Mouse (Mus musculus): ENCODE measurements at regions not wholly inside any gene's neighbourhood (a gene's known extent, or its start where the extent isn't known, plus 50 kb on each side); places are given as distances from the start of the nearest gene placed in this dataset.
A peak's percentile ranks its signal among the peaks of the same experiment; 100 is the strongest.

- no peak for TF ChIP-seq MYB (IDR thresholded peaks at IDR 0.05; ENCODE audit: low read depth, low read length)
- TF ChIP-seq MXI1 (IDR thresholded peaks at IDR 0.05; ENCODE audit: low read depth, low read length) = no peak
Measured at GRCm38 (mm10) chr9:31559506-31560225, 95.4 kb upstream of the Tmem45b start (continued).

- H3K27me3 ChIP-seq (ENCODE audit: control insufficient read depth in 1 of 2, insufficient read depth in 2 of 2, low read length in 2 of 2) = no peaks in the 10 kb centered on the region
- H3K27ac ChIP-seq (ENCODE audit: control insufficient read depth, low read depth, low read length) = no peak overlapping the region
- TF ChIP-seq USF1 (IDR thresholded peaks at IDR 0.05; ENCODE audit: low read depth, low read length) (no peak), CHD2 (IDR thresholded peaks at IDR 0.05; ENCODE audit: low read length) (no peak), MYC (IDR thresholded peaks at IDR 0.05; ENCODE audit: low read depth, low read length) (no peak), MYB (IDR thresholded peaks at IDR 0.05; ENCODE audit: low read depth, low read length) (no peak), JUND (IDR thresholded peaks at IDR 0.05; ENCODE audit: low read depth, low read length) (no peak), ETS1 (IDR thresholded peaks at IDR 0.05; ENCODE audit: low read depth, low read length) (no peak), CTCF (IDR thresholded peaks at IDR 0.05 in 2 of 3, conservative IDR thresholded peaks at IDR 0.05 in 1 of 3; ENCODE audit: control insufficient read depth in 1 of 3, insufficient read depth in 1 of 3, low read depth in 2 of 3, low read length in 3 of 3, poor library complexity in 1 of 3, severe bottlenecking in 1 of 3) (no peak), MAFK (IDR thresholded peaks at IDR 0.05; ENCODE audit: borderline replicate concordance, low read depth, low read length) (no peak)
- no peaks in the 10 kb centered on the region for H3K79me2 ChIP-seq (ENCODE audit: control insufficient read depth, insufficient read depth, low read length, poor library complexity)
- no peak overlapping the region for H3K4me3 ChIP-seq (ENCODE audit: control insufficient read depth in 1 of 2, insufficient read depth in 1 of 2, low read depth in 2 of 2, low read length in 2 of 2)
- no peaks in the 10 kb centered on the region for H3K9me3 ChIP-seq (replicated peaks; ENCODE audit: insufficient read depth, low read length)
- H3K9ac ChIP-seq (ENCODE audit: control insufficient read depth, low read depth, low read length, poor library complexity, severe bottlenecking) = no peak overlapping the region
- no peak for DNase-seq (ENCODE audit: low read depth, low spot score)
- no peaks in the 10 kb centered on the region for H3K4me1 ChIP-seq (ENCODE audit: control insufficient read depth in 1 of 2, insufficient read depth in 2 of 2, low read length in 2 of 2)
- H3K36me3 ChIP-seq (ENCODE audit: control insufficient read depth in 1 of 2, insufficient read depth in 2 of 2, low read length in 2 of 2) = no peaks in the 10 kb centered on the region
Measured at GRCm38 (mm10) chr9:31543691-31544052, 79.4 kb upstream of the Tmem45b start.

- peak; percentile 25 for TF ChIP-seq RAD21 (IDR thresholded peaks at IDR 0.05; ENCODE audit: low read depth, low read length)
- TF ChIP-seq CTCF (IDR thresholded peaks at IDR 0.05 in 2 of 3, conservative IDR thresholded peaks at IDR 0.05 in 1 of 3; ENCODE audit: control insufficient read depth in 1 of 3, insufficient read depth in 1 of 3, low read depth in 2 of 3, low read length in 3 of 3, poor library complexity in 1 of 3, severe bottlenecking in 1 of 3) = peak; percentile 29 to 56 (median 37)
- no peak for TF ChIP-seq UBTF (IDR thresholded peaks at IDR 0.05; ENCODE audit: borderline replicate concordance, insufficient read depth, low read depth, low read length)
- Histone ChIP-seq H3K4me3 (ENCODE audit: control insufficient read depth in 1 of 2, insufficient read depth in 1 of 2, low read depth in 2 of 2, low read length in 2 of 2) (no peak overlapping the region), H3K36me3 (ENCODE audit: control insufficient read depth in 1 of 2, insufficient read depth in 2 of 2, low read length in 2 of 2) (no peaks in the 10 kb centered on the region), H3K9ac (ENCODE audit: control insufficient read depth, low read depth, low read length, poor library complexity, severe bottlenecking) (no peak overlapping the region), H3K27me3 (ENCODE audit: control insufficient read depth in 1 of 2, insufficient read depth in 2 of 2, low read length in 2 of 2) (no peaks in the 10 kb centered on the region), H3K9me3 (replicated peaks; ENCODE audit: insufficient read depth, low read length) (no peaks in the 10 kb centered on the region), H3K4me1 (ENCODE audit: control insufficient read depth in 1 of 2, insufficient read depth in 2 of 2, low read length in 2 of 2) (no peaks in the 10 kb centered on the region), H3K79me2 (ENCODE audit: control insufficient read depth, insufficient read depth, low read length, poor library complexity) (no peaks in the 10 kb centered on the region), H3K27ac (ENCODE audit: control insufficient read depth, low read depth, low read length) (no peak overlapping the region)
- peak; percentile 42 for DNase-seq (ENCODE audit: low read depth, low spot score)
Measured at GRCm38 (mm10) chr9:31542909-31543690, 78.8 kb upstream of the Tmem45b start.

Data from MEL (cell line).